Mouse (Mus musculus): ENCODE results near the gene Pmm2. TPM values are rescaled to one million over a fixed set of nuclear protein-coding genes. Genes with fewer than 3 reads are reported as not detected.

The Pmm2 gene
- polyA plus RNA-seq, 1 experiment from 2014 or later, result 51.1 TPM

DNA sequence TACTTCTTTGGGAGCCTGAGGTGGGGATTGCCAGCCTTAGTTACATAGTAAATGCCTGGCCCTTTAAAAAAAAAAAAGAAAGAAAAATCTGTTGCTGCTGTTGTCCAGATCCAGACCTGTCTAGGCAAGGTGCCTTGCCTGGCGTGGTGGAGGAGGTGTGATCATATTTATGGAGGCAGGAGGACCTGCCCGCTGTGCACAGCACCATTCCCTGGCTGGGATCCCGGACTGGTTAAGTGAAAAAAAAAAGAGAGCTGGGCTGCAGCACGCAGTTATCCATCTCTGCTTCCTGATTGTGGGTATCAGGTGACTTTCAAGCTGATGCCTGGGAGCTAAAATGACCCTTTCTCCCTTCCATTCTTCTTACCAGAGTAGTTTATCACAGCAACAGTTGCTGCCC, 47.6 kb downstream of the Pmm2 start:
- no peaks in the 10 kb centered on the region for H3K4me1 ChIP-seq (replicated peaks; ENCODE audit: control insufficient read depth, insufficient read depth, low read length)
- no peaks in the 10 kb centered on the region for H3K27me3 ChIP-seq (ENCODE audit: control insufficient read depth, insufficient read depth, low read depth, low read length)
- H3K27ac ChIP-seq (ENCODE audit: low read length), result no peak overlapping the region
- H3K4me2 ChIP-seq (ENCODE audit: low read depth, low read length), result no peak overlapping the region
- no peak for ATAC-seq (ENCODE audit: low read depth)
- no peaks in the 10 kb centered on the region for H3K9me3 ChIP-seq (ENCODE audit: control insufficient read depth, low read length)
- H3K9ac ChIP-seq (ENCODE audit: low read length), result no peak overlapping the region
- peaks cover 10% of the 10 kb centered on the region for H3K36me3 ChIP-seq (ENCODE audit: control insufficient read depth, insufficient read depth, low read length)
- WGBS, result 53% methylated on average over 4 of the region's 4 CpGs
- no peak overlapping the region for H3K4me3 ChIP-seq (ENCODE audit: low read length)

DNA sequence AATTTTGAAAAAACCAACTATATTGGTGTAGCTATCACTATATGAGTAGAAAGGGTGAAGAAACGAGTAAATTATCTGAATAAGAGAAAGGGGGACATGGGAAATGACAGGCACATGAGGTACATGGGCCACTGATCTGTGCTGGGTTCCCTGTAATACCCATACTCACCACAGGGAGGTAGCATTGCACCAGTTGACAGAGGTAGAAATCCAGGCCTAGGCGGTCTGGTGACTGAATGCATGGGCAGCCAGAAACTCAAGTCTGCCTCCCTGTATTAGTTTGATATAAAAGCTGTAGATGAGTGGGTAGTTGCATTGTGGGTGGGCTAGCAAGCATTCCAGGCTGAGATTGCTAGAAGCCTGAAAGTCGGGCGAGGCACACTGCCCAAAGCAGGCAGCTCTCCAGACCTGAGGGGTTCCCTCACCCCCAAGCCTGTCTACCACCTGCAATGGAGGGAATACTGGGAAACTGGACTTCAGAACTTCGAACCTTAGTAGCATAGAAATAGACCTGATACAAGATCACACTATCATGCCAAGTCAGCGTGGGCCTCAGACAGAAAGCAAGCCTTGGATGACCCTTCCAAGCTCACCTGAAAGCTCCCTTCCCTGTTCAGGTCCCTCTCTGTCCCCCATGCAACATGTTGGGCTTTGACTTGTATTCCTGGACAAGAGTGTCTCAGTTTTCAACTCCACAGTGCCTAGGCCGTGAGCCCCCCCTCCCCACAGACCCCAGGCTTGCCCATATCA, 48.8 kb downstream of the Pmm2 start:
- H3K4me3 ChIP-seq (ENCODE audit: low read length), result no peak overlapping the region
- ATAC-seq (ENCODE audit: low read depth), result peak; percentile 61
- no peaks in the 10 kb centered on the region for H3K27me3 ChIP-seq (ENCODE audit: control insufficient read depth, insufficient read depth, low read depth, low read length)
- peaks cover 17% of the 10 kb centered on the region for H3K36me3 ChIP-seq (ENCODE audit: control insufficient read depth, insufficient read depth, low read length)
- no peaks in the 10 kb centered on the region for H3K4me1 ChIP-seq (replicated peaks; ENCODE audit: control insufficient read depth, insufficient read depth, low read length)
- no peaks in the 10 kb centered on the region for H3K9me3 ChIP-seq (ENCODE audit: control insufficient read depth, low read length)
- 60% methylated on average over 7 of the region's 7 CpGs for WGBS
- no peak overlapping the region for H3K27ac ChIP-seq (ENCODE audit: low read length)
- H3K4me2 ChIP-seq (ENCODE audit: low read depth, low read length), result no peak overlapping the region
- no peak overlapping the region for H3K9ac ChIP-seq (ENCODE audit: low read length)

DNA sequence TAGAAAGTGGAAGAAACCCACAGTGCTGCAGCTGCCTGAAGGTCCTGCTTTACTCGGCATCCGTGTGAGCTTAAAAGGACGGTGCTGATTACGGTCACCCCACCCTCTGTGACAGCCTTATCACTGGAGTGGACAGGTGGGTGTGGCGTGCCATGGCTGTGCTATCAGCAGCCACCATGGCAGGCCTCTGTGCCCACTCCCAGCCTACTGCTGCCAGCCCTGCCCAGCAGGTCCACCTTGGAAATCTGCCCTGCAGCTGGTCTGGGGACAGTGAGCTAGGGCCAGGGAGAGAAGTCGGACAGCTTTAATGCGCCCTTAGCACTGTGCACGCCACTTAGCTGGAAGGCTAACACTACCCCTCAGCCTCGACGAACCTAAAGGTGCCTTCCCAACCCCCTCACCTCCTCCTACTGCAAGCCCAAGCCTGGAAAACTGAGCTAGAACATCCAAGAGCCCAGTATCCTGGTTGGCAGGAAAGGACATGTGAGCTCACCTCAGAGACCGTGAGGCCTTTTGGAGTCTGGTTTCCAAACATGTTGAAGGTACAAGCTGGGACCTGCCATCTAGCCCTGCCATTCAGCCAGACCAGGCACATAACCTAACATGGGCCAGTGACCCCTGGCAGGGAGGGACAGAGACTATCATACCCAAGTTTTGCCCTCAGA, 49.5 kb downstream of the Pmm2 start:
- Histone ChIP-seq H3K4me2 (ENCODE audit: low read depth, low read length) (no peak overlapping the region), H3K4me1 (replicated peaks; ENCODE audit: control insufficient read depth, insufficient read depth, low read length) (no peaks in the 10 kb centered on the region), H3K9me3 (ENCODE audit: control insufficient read depth, low read length) (no peaks in the 10 kb centered on the region), H3K27me3 (ENCODE audit: control insufficient read depth, insufficient read depth, low read depth, low read length) (no peaks in the 10 kb centered on the region), H3K27ac (ENCODE audit: low read length) (no peak overlapping the region), H3K36me3 (ENCODE audit: control insufficient read depth, insufficient read depth, low read length) (peaks cover 24% of the 10 kb centered on the region), H3K4me3 (ENCODE audit: low read length) (no peak overlapping the region), H3K9ac (ENCODE audit: low read length) (no peak overlapping the region)
- ATAC-seq (ENCODE audit: low read depth), result peak; percentile 60
- 72% methylated on average over 11 of the region's 11 CpGs for WGBS

DNA sequence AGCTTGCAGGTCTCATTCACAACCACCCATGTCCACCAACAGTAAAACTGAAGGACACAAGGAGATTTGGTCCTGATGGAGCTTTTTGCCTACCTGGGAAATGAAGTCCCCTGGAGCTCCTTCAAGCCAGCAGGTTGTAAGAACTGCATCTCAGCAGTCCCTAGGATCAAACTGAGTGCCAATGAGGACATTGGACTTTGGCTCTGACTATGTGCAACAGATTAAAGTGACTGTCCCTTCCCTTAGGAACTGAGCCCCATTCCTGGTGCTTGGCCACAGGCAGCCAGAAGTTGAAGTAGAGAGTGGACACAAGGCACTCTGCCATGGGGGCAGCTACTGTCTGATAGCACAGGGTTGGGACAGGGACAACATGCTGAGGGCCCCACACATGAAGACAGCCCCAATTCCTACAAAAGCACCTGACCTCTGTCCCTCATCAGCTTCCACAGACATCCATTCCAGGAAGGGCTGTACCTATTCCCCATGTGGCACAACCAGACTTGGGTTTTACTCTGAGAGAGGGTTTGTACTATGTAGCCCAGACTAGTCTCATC, 50.2 kb downstream of the Pmm2 start:
- Histone ChIP-seq H3K4me3 (ENCODE audit: low read length) (no peak overlapping the region), H3K4me1 (replicated peaks; ENCODE audit: control insufficient read depth, insufficient read depth, low read length) (no peaks in the 10 kb centered on the region), H3K27me3 (ENCODE audit: control insufficient read depth, insufficient read depth, low read depth, low read length) (no peaks in the 10 kb centered on the region), H3K9me3 (ENCODE audit: control insufficient read depth, low read length) (no peaks in the 10 kb centered on the region), H3K36me3 (ENCODE audit: control insufficient read depth, insufficient read depth, low read length) (peaks cover 30% of the 10 kb centered on the region), H3K9ac (ENCODE audit: low read length) (no peak overlapping the region), H3K27ac (ENCODE audit: low read length) (no peak overlapping the region), H3K4me2 (ENCODE audit: low read depth, low read length) (no peak overlapping the region)
- ATAC-seq (ENCODE audit: low read depth), result no peak

DNA sequence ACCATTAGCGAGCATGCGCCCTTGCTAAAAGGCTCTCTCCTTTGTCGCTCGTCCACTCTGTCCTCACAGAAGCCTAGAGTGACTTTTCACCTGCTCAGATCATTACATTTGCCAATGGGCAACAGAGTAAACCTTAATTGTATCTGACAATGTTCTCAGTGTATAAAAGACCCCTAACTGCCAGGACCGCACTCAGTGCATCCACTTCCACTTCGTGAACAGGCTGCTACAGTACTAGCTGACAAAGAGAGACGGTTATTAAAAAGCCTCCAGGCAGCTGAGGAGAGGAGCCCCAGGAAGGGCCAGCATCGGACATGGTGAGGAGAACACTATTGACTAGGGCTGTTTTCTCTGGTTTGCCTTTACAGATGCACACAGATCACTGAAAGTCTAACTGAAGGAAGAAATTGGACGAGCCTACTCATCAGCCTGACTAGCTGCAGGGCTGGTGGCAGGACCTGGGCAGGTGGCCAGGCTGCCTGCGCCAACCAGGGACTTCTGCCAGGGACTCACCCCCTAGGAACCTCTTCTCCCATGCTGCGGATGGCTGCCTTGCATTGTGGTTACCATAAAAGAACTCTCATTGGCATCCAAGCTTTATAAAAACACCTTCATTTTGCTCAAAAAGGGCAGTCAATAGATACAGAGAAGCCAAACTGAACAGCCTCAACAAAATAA, 52.6 kb downstream of the Pmm2 start:
- WGBS, result 87% methylated on average over 11 of the region's 11 CpGs
- no peaks in the 10 kb centered on the region for H3K27me3 ChIP-seq (ENCODE audit: control insufficient read depth, insufficient read depth, low read depth, low read length)
- H3K4me2 ChIP-seq (ENCODE audit: low read depth, low read length), result no peak overlapping the region
- H3K9me3 ChIP-seq (ENCODE audit: control insufficient read depth, low read length), result no peaks in the 10 kb centered on the region
- no peak overlapping the region for H3K9ac ChIP-seq (ENCODE audit: low read length)
- no peaks in the 10 kb centered on the region for H3K4me1 ChIP-seq (replicated peaks; ENCODE audit: control insufficient read depth, insufficient read depth, low read length)
- H3K4me3 ChIP-seq (ENCODE audit: low read length), result no peak overlapping the region
- no peak overlapping the region for H3K27ac ChIP-seq (ENCODE audit: low read length)
- H3K36me3 ChIP-seq (ENCODE audit: control insufficient read depth, insufficient read depth, low read length), result peaks cover 52% of the 10 kb centered on the region
- no peak for ATAC-seq (ENCODE audit: low read depth)

DNA sequence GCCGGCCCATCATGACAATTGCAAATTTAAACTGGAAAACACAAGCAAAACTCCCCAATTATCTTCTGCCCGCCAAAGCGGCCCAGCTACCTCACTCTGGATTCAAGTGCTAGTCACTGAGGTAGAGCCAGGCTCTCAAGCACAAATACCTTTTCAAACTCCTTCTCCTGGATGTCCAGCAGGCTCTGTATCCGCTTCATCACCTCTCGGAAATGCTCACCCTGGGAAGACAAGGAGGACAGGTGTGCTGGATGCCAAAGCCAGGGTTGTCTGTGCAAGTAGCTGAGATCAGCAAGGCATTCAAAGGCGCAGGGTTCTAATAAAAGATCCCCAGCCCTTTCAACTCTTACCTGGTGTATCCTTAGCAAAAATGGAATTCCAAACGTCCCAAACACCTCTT, 53.7 kb downstream of the Pmm2 start:
- Histone ChIP-seq H3K36me3 (ENCODE audit: control insufficient read depth, insufficient read depth, low read length) (peaks cover 53% of the 10 kb centered on the region), H3K27ac (ENCODE audit: low read length) (no peak overlapping the region), H3K4me3 (ENCODE audit: low read length) (no peak overlapping the region), H3K9ac (ENCODE audit: low read length) (no peak overlapping the region), H3K4me1 (replicated peaks; ENCODE audit: control insufficient read depth, insufficient read depth, low read length) (no peaks in the 10 kb centered on the region), H3K27me3 (ENCODE audit: control insufficient read depth, insufficient read depth, low read depth, low read length) (no peaks in the 10 kb centered on the region), H3K4me2 (ENCODE audit: low read depth, low read length) (no peak overlapping the region), H3K9me3 (ENCODE audit: control insufficient read depth, low read length) (no peaks in the 10 kb centered on the region)
- 89% methylated on average over 7 of the region's 7 CpGs for WGBS
- no peak for ATAC-seq (ENCODE audit: low read depth)

DNA sequence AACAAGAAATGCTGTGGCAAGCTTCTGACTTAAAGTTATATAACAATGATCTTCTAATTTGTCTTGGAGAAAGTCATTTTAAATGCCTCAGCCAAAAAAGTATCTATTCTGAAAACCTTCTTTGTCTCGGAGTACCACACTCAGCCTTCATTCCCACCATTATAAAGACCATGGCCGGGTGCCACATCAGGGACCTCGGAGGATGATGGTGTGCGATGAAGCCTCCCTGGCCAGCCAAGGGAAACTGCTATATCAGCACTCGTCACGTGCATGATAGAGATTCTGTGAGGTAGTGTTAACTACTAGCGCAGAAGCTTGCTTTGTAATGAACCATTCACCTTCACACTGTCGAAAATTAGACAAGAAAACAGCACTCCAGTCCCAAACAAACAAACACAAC, 62.1 kb downstream of the Pmm2 start:
- Histone ChIP-seq H3K9ac (ENCODE audit: low read length) (no peak overlapping the region), H3K27ac (ENCODE audit: low read length) (no peak overlapping the region), H3K4me1 (replicated peaks; ENCODE audit: control insufficient read depth, insufficient read depth, low read length) (no peaks in the 10 kb centered on the region), H3K36me3 (ENCODE audit: control insufficient read depth, insufficient read depth, low read length) (peaks cover 75% of the 10 kb centered on the region), H3K9me3 (ENCODE audit: control insufficient read depth, low read length) (no peaks in the 10 kb centered on the region), H3K4me3 (ENCODE audit: low read length) (no peak overlapping the region), H3K27me3 (ENCODE audit: control insufficient read depth, insufficient read depth, low read depth, low read length) (no peaks in the 10 kb centered on the region), H3K4me2 (ENCODE audit: low read depth, low read length) (no peak overlapping the region)
- ATAC-seq (ENCODE audit: low read depth), result no peak
- 86% methylated on average over 8 of the region's 8 CpGs for WGBS

DNA sequence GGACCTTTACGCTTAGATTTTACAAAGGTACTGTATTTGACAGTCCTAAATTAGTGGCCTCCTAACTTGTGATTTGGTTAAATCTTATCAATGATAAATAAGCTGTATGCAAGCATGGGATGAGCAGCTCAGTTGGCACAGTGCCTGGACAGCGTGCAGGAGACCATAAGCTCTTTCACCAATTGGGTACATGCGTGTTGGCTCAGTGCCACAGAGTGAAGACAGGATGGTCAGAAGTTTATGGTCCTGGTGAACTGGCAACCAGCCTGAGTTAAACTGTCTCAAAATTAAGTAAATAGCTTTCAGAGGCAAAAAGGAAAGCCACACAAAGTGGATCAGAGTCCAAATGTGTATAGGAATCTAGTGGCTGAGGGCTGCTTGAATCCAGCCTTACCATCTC, 63.1 kb downstream of the Pmm2 start:
- peaks cover 76% of the 10 kb centered on the region for H3K36me3 ChIP-seq (ENCODE audit: control insufficient read depth, insufficient read depth, low read length)
- 66% methylated on average over 3 of the region's 3 CpGs for WGBS
- H3K4me3 ChIP-seq (ENCODE audit: low read length), result no peak overlapping the region

DNA sequence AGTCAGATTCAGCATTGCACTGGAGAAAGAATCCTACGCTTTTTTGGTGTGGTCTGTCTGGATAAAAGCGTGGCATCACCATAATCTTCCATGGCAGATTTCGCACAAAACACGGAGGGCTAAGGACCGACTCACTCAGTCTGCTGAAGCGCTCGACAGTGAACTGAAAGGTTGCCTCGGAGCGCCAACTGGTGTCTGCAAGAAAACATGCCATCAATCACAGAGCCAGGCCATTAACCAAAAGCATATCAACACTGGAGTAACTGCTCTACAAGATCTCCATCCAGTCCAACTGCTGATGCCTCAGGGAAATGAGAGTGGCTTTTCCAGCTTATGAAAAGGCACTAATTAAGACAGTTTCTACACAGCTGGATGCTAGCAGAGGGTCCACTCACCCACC, 74.5 kb downstream of the Pmm2 start:
- Histone ChIP-seq H3K9ac (ENCODE audit: low read length) (no peak overlapping the region), H3K4me2 (ENCODE audit: low read depth, low read length) (no peak overlapping the region), H3K4me3 (ENCODE audit: low read length) (no peak overlapping the region), H3K27ac (ENCODE audit: low read length) (no peak overlapping the region), H3K4me1 (replicated peaks; ENCODE audit: control insufficient read depth, insufficient read depth, low read length) (peaks cover 3% of the 10 kb centered on the region; the same call in 1 of the 2 replicates), H3K9me3 (ENCODE audit: control insufficient read depth, low read length) (no peaks in the 10 kb centered on the region), H3K27me3 (ENCODE audit: control insufficient read depth, insufficient read depth, low read depth, low read length) (no peaks in the 10 kb centered on the region), H3K36me3 (ENCODE audit: control insufficient read depth, insufficient read depth, low read length) (peaks cover 46% of the 10 kb centered on the region)
- ATAC-seq (ENCODE audit: low read depth), result no peak
- WGBS, result 77% methylated on average over 9 of the region's 9 CpGs

More for the DNA sequence above, 63.1 kb downstream of the Pmm2 start:
- H3K27ac ChIP-seq (ENCODE audit: low read length), result no peak overlapping the region
- H3K9ac ChIP-seq (ENCODE audit: low read length), result no peak overlapping the region
- H3K27me3 ChIP-seq (ENCODE audit: control insufficient read depth, insufficient read depth, low read depth, low read length), result no peaks in the 10 kb centered on the region
- H3K4me1 ChIP-seq (replicated peaks; ENCODE audit: control insufficient read depth, insufficient read depth, low read length), result no peaks in the 10 kb centered on the region
- ATAC-seq (ENCODE audit: low read depth), result no peak
- H3K4me2 ChIP-seq (ENCODE audit: low read depth, low read length), result no peak overlapping the region
- no peaks in the 10 kb centered on the region for H3K9me3 ChIP-seq (ENCODE audit: control insufficient read depth, low read length)
